Mouse (Mus musculus) bone marrow macrophage, adult 2 months (primary cell): ENCODE data around the gene Gja4. TPM values are rescaled to one million over a fixed set of nuclear protein-coding genes. Genes with fewer than 3 reads are reported as not detected.

ENCODE experiments used
- H3K27ac ChIP-seq: 2 replicates; pipeline ENCODE4 v1.5.1; 2012; ENCODE audit warnings: low read depth, low read length; ENCODE audit not compliant: insufficient read depth
- H3K4me1 ChIP-seq: 2 replicates; pipeline ENCODE4 v1.6.1; 2012; ENCODE audit warnings: low read length; ENCODE audit not compliant: control insufficient read depth, insufficient read depth
- H3K4me3 ChIP-seq: 2 replicates; pipeline ENCODE4 v1.5.1; 2012; ENCODE audit warnings: mild to moderate bottlenecking, low read length, moderate library complexity; ENCODE audit not compliant: insufficient read depth
- CTCF ChIP-seq: IDR thresholded peaks from 2 replicates; pipeline ENCODE4 v1.5.1; 2012; ENCODE audit warnings: low read depth, mild to moderate bottlenecking, low read length, moderate library complexity
- POLR2A ChIP-seq: IDR thresholded peaks from 2 replicates; pipeline ENCODE4 v1.6.1; 2012; ENCODE audit warnings: mild to moderate bottlenecking, low read depth, low read length, borderline replicate concordance
- polyA plus RNA-seq: library from polyadenylated mRNA; stranded (reverse); fragments of >200 nt; gene quantifications from 2 replicates; pipeline ENCODE4 v1.2.4, GENCODE M21; 2012; ENCODE audit not compliant: missing spikeins, insufficient read depth, insufficient read length

Gene Gja4
- polyA plus RNA-seq, 1 experiment, result not detected

- Histone ChIP-seq H3K4me3 (no peak overlapping the region), H3K27ac (no peak overlapping the region), H3K4me1 (peaks cover 2% of the 10 kb centered on the region; the same call in 1 of the 2 replicates)
- no peak for TF ChIP-seq POLR2A
- TF ChIP-seq CTCF, result no peak
Observed at GRCm38 (mm10) chr4:127306915-127307314, 6.9 kb downstream of the Gja4 start.

GRCm38 (mm10) chr4:127303796-127304195 lies 10.0 kb downstream of the Gja4 start:
- Histone ChIP-seq H3K4me1 (peaks cover 2% of the 10 kb centered on the region; the same call in 1 of the 2 replicates), H3K4me3 (no peak overlapping the region), H3K27ac (no peak overlapping the region)
- TF ChIP-seq POLR2A (no peak), CTCF (no peak)

DNA sequence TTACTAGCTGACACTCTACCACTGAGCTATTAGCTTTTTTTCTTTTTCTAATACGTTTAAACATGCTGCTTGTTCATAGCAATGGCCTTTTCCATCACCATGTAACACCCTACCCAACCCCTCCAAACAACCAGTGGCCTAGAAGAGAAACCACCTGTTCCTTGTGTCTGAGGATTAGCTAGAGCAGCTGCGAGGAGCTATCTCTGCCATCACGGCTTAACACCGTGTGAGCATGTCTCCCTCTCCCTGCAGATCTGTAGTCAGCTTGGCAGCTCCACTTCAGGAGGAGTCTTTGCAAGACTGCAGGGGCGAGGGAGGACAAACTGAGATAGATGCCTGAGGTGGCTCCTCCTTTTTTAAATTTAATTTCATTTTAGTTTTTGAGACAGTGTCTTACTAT lies 13.3 kb downstream of the Gja4 start:
- no peak overlapping the region for H3K4me3 ChIP-seq
- peaks cover 2% of the 10 kb centered on the region; the same call in 1 of the 2 replicates for H3K4me1 ChIP-seq
- no peak overlapping the region for H3K27ac ChIP-seq
- no peak for TF ChIP-seq POLR2A
- TF ChIP-seq CTCF, result no peak

GRCm38 (mm10) chr4:127292631-127293030 lies 21.2 kb downstream of the Gja4 start:
- no peak for TF ChIP-seq CTCF
- TF ChIP-seq POLR2A, result no peak
- Histone ChIP-seq H3K27ac (no peak overlapping the region), H3K4me3 (no peak overlapping the region), H3K4me1 (no peaks in the 10 kb centered on the region)

GRCm38 (mm10) chr4:127289039-127289548 lies 24.7 kb downstream of the Gja4 start:
- Histone ChIP-seq H3K4me3 (no peak overlapping the region), H3K27ac (no peak overlapping the region)
- TF ChIP-seq POLR2A (no peak), CTCF (no peak)

DNA sequence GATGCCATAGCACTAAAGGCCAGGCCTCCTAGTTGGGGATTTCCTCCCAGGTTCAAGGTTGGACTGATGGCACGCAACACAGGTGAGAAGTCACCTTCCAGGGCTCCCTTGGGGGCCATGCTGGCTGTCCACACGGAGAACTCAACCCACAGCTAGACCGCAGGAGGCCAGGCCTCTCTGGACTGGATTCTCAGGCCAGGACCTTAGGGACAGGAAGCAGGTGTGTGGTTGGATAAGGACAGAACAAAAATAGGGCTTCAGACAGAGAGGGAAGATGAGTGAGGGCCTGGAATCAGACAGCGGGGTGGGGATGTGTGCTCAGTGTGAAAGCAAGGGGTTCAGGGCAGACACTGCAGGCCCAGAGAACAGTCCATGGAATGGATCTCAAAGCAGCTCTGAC lies 26.9 kb downstream of the Gja4 start:
- TF ChIP-seq CTCF (no peak), POLR2A (no peak)
- H3K4me3 ChIP-seq, result no peak overlapping the region
- H3K4me1 ChIP-seq, result no peaks in the 10 kb centered on the region
- no peak overlapping the region for H3K27ac ChIP-seq

More at GRCm38 (mm10) chr4:127289039-127289548, 24.7 kb downstream of the Gja4 start:
- H3K4me1 ChIP-seq, result no peaks in the 10 kb centered on the region

DNA sequence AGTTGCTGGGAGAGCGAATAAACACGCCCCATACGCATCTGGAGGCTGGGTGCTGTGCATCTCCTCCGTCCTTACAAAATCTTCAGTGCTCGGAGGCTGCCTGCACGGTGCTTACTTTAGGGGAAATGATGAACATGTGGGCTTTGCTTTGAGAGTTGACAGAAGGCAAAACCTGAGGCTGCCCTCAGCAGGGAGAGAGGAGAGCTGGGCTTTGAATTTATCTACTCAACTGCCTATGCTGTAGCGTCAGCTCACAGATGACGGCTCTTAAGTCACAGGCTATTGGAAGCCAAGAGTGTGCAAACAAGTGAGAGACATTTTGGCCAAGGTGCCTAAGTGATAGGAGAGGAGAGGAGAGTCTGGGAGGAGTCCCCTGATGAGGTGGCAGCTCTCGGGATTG lies 34.6 kb downstream of the Gja4 start:
- no peak for TF ChIP-seq CTCF
- no peak for TF ChIP-seq POLR2A
- H3K27ac ChIP-seq, result no peak overlapping the region
- H3K4me1 ChIP-seq, result no peaks in the 10 kb centered on the region
- no peak overlapping the region for H3K4me3 ChIP-seq

GRCm38 (mm10) chr4:127278451-127279001 lies 35.3 kb downstream of the Gja4 start:
- no peak overlapping the region for H3K27ac ChIP-seq
- H3K4me3 ChIP-seq, result no peak overlapping the region
- no peaks in the 10 kb centered on the region for H3K4me1 ChIP-seq
- TF ChIP-seq CTCF (no peak), POLR2A (no peak)

DNA sequence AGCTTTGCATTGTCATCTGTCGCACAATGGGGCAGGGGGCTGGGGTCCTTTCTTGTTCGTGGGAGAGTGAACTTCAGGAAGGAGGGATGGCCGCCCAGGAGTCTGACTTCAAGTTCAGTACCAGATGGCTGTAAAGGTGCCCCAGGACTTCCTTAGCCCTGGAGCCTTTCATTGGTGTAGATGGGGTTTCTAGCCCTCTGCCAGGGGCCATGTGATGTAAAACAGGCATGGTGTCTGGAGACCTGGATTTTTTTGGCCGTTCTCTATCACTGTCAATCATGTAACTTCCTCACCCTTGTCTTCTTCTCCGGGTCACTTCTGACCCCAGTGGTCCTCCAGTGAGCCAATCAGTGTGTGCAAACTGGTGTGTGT lies 49.7 kb downstream of the Gja4 start:
- H3K4me1 ChIP-seq, result no peaks in the 10 kb centered on the region
- TF ChIP-seq CTCF, result no peak
- no peak for TF ChIP-seq POLR2A
- no peak overlapping the region for H3K27ac ChIP-seq
- no peak overlapping the region for H3K4me3 ChIP-seq

DNA sequence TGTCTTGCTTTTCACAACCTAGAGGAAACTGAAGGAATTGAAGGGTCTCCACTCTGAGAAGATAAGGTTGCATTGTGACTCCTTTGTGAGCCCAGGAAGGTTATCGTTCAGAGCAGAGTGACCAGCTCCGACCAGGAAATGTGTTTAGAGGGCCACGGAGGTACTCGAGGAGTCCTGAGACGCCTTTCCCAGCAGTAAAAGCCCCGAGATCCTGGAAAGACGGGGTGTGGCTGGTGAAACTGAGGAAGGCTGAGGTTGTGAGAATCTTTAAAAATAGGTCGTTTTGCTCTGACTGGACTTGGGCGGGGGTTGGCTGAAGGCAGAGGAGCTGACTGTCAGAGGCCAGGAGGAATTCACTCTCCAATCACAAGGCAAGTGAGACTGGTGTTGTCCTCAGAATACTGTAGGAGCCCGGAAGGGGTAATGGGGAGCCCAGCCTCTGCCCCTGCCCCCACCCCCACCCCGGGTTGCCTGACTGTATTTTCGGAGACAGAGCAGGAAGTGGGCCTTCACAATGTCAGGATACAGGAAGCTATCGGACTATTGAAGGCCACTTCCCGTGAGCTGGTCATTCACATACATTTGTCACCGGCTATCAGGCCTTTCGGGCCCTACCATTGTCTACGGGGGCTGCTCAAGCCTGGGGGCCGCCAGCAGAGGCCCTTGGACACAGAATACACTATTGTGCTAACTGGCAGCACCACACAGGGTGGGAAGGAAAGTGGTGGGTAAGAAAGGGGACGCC lies 50.2 kb downstream of the Gja4 start:
- no peak overlapping the region for H3K4me3 ChIP-seq
- H3K4me1 ChIP-seq, result no peaks in the 10 kb centered on the region
- TF ChIP-seq CTCF, result no peak
- TF ChIP-seq POLR2A, result no peak
- no peak overlapping the region for H3K27ac ChIP-seq
